Mouse (Mus musculus) liver, embryonic 12.5 days (tissue): Measurements from ENCODE around the gene Cops7a. TPM values are rescaled to one million over a fixed set of nuclear protein-coding genes. Genes with fewer than 3 reads are reported as not detected.
A peak's percentile ranks its signal among the peaks of the same experiment; 100 is the strongest.

ENCODE experiments used
- ATAC-seq: fragments of 200-750 bp; cut with Nextera tagmentation; 2 replicates; pipeline ENCODE4 v1.8.0; 2017; ENCODE audit warnings: moderate number of reproducible peaks, mild to moderate bottlenecking, moderate library complexity
- H3K27ac ChIP-seq: fragments of 300-500 bp; sonication (generic); 2 replicates; pipeline ENCODE4 v1.5.1; 2016; ENCODE audit warnings: mild to moderate bottlenecking
- H3K27me3 ChIP-seq: fragments of 300-500 bp; sonication (generic); replicated peaks from 2 replicates; pipeline ENCODE4 v1.6.1; 2016; ENCODE audit warnings: mild to moderate bottlenecking, moderate library complexity
- H3K36me3 ChIP-seq: fragments of 300-500 bp; sonication (generic); 2 replicates; pipeline ENCODE4 v1.6.1; 2016; ENCODE audit warnings: mild to moderate bottlenecking, moderate library complexity
- H3K4me1 ChIP-seq: fragments of 300-500 bp; sonication (generic); 2 replicates; pipeline ENCODE4 v1.6.1; 2016
- H3K4me2 ChIP-seq: fragments of 300-500 bp; sonication (generic); 2 replicates; pipeline ENCODE4 v1.6.1; 2016; ENCODE audit warnings: mild to moderate bottlenecking, moderate library complexity
- H3K4me3 ChIP-seq: fragments of 300-500 bp; sonication (generic); 2 replicates; pipeline ENCODE4 v1.5.1; 2016; ENCODE audit warnings: mild to moderate bottlenecking, moderate library complexity
- H3K9ac ChIP-seq: fragments of 300-500 bp; sonication (generic); 2 replicates; pipeline ENCODE4 v1.6.1; 2016; ENCODE audit warnings: mild to moderate bottlenecking, moderate library complexity
- H3K9me3 ChIP-seq: fragments of 300-500 bp; sonication (generic); replicated peaks from 2 replicates; pipeline ENCODE4 v1.6.1; 2016; ENCODE audit warnings: mild to moderate bottlenecking, moderate library complexity
- WGBS: fragments of 180-500 bp; shearing (Covaris S2); methylation state at CpG from one replicate; pipeline ENCODE4 v1.1.7; 2016; ENCODE audit not compliant: insufficient replicate concordance; 5-methylcytosine and 5-hydroxymethylcytosine counted together
- polyA plus RNA-seq: library from polyadenylated mRNA; unstranded; fragments of >200 nt; fragmentation: Nextera tagmentation; extraction: Ambion mirVana; gene quantifications from 2 replicates; pipeline ENCODE4 v1.2.1, GENCODE M21; 2016

Cops7a gene
- polyA plus RNA-seq, 1 experiment from 2014 or later = 88.7 TPM

DNA sequence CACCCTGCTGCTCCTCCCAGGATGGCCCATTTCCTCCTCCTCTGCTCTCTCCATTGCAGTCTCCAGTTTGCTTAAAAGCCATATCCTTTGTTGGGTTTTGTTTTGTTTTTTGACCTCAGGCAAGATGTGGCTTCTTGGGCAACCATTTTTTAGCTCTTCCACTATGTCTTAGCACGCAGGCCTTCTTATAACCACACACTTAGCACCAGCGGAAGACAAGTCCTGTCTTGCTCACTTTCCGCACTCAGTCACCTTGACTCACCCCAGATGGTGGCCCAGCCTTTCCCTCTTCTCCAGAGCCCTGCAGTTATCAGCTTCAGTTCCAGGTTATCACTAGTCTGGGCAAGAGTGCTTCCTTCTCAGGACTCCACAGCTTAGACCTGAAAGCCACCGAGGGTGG lies 10.1 kb downstream of the Cops7a start:
- no peak overlapping the region for H3K9ac ChIP-seq
- no peak overlapping the region for H3K4me2 ChIP-seq
- no peaks in the 10 kb centered on the region for H3K4me1 ChIP-seq
- H3K36me3 ChIP-seq = peaks cover 58% of the 10 kb centered on the region
- H3K27me3 ChIP-seq = no peaks in the 10 kb centered on the region
- no peak overlapping the region for H3K4me3 ChIP-seq
- H3K9me3 ChIP-seq = peaks cover 15% of the 10 kb centered on the region; the same call in 1 of the 2 replicates
- no peak for ATAC-seq
- WGBS = 76% methylated on average over 4 of the region's 4 CpGs
- no peak overlapping the region for H3K27ac ChIP-seq

GRCm38 (mm10) chr6:124953991-124954715 lies 11.2 kb downstream of the Cops7a start:
- no peaks in the 10 kb centered on the region for H3K4me1 ChIP-seq
- no peak overlapping the region for H3K4me2 ChIP-seq
- 64% methylated on average over 2 of the region's 2 CpGs for WGBS
- no peak overlapping the region for H3K9ac ChIP-seq
- no peak overlapping the region for H3K4me3 ChIP-seq
- H3K36me3 ChIP-seq = peaks cover 48% of the 10 kb centered on the region
- no peak overlapping the region for H3K27ac ChIP-seq
- peaks cover 15% of the 10 kb centered on the region; the same call in 1 of the 2 replicates for H3K9me3 ChIP-seq
- no peak for ATAC-seq
- H3K27me3 ChIP-seq = no peaks in the 10 kb centered on the region

DNA sequence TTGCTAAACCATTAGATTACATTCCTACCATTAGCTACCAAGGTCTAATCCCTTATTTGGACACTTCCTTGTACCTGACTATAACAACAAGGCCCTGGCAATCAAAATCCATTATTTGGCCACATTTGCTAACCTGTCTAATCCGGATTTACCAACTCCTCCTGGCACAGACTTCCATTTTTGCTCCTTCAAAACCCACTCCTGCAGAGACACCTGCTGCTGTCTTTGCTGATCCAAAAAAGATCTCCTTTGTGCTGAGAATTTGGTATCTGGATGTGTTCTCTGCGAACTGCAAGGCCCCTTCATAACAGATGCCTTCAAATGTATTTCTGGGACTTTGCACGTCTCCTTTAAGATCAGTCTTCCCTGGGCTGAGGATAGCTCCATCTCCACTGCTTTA lies 21.8 kb downstream of the Cops7a start:
- Histone ChIP-seq H3K4me3 (no peak overlapping the region), H3K27ac (no peak overlapping the region), H3K4me1 (no peaks in the 10 kb centered on the region), H3K9me3 (no peaks in the 10 kb centered on the region), H3K9ac (no peak overlapping the region), H3K4me2 (no peak overlapping the region), H3K27me3 (0 out of 2 replicates have a peak, but pooled peaks cover 5% of the 10 kb centered on the region), H3K36me3 (peaks cover 10% of the 10 kb centered on the region)
- 77% methylated on average over 3 of the region's 3 CpGs for WGBS
- no peak for ATAC-seq

DNA sequence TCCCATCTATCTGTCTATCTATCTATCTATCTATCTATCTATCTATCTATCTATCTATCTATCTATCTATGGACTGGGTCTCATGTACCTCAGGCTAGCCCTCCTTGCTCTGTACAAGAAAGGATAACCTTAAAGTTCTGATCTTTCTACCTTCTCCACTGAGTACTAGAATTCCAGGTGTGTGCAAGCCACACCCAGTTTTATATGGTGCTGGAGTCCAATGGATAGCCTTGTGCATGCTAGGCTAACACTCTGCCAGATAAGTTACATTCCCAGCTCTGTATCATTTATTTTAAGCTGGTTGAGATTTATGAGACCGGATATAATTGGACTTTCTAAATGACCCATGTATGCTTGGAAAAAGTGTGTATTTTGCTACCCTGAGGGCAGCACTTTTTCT lies 23.7 kb downstream of the Cops7a start:
- no peak overlapping the region for H3K4me3 ChIP-seq
- WGBS = 77% methylated on average over 1 of the region's 1 CpGs
- H3K4me1 ChIP-seq = no peaks in the 10 kb centered on the region
- 0 out of 2 replicates have a peak, but pooled peaks cover 5% of the 10 kb centered on the region for H3K27me3 ChIP-seq
- H3K4me2 ChIP-seq = no peak overlapping the region
- H3K27ac ChIP-seq = no peak overlapping the region
- no peak for ATAC-seq
- no peak overlapping the region for H3K9ac ChIP-seq
- peaks cover 25% of the 10 kb centered on the region for H3K36me3 ChIP-seq
- H3K9me3 ChIP-seq = no peaks in the 10 kb centered on the region

DNA sequence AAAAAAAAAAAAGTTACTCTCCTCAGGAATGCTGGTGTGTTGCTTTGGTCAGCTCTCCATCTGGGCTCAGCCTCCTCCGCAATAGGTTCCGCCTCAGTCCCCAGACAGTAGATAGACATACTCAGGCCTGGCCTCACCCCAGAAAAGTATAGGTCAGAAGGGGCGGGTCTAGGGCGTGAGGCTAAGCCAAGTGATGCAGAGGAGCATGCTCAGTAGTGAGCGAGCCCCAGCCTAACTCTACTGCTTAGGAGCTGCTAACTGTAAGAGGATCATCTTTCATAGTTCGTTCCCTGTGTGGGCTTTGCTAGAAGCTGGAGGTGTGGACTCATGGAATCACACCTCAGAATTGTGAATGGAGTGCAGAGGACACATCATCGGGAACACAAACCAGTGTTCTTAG lies 26.8 kb downstream of the Cops7a start:
- Histone ChIP-seq H3K9me3 (no peaks in the 10 kb centered on the region), H3K36me3 (peaks cover 56% of the 10 kb centered on the region), H3K4me1 (0 out of 2 replicates have a peak, but pooled peaks cover 16% of the 10 kb centered on the region), H3K4me2 (no peak overlapping the region), H3K27me3 (0 out of 2 replicates have a peak, but pooled peaks cover 4% of the 10 kb centered on the region), H3K27ac (no peak overlapping the region), H3K4me3 (no peak overlapping the region), H3K9ac (no peak overlapping the region)
- ATAC-seq = no peak
- 81% methylated on average over 7 of the region's 7 CpGs for WGBS

- no peaks in the 10 kb centered on the region for H3K27me3 ChIP-seq
- WGBS = 72% methylated on average over 2 of the region's 2 CpGs
- H3K9me3 ChIP-seq = no peaks in the 10 kb centered on the region
- no peak overlapping the region for H3K4me3 ChIP-seq
- H3K27ac ChIP-seq = no peak overlapping the region
- no peak for ATAC-seq
- peaks cover 22% of the 10 kb centered on the region for H3K4me1 ChIP-seq
- peaks cover 65% of the 10 kb centered on the region for H3K36me3 ChIP-seq
- no peak overlapping the region for H3K9ac ChIP-seq
- no peak overlapping the region for H3K4me2 ChIP-seq
These were observed 27.8 kb downstream of the Cops7a start for GRCm38 (mm10) chr6:124937493-124937892.

DNA sequence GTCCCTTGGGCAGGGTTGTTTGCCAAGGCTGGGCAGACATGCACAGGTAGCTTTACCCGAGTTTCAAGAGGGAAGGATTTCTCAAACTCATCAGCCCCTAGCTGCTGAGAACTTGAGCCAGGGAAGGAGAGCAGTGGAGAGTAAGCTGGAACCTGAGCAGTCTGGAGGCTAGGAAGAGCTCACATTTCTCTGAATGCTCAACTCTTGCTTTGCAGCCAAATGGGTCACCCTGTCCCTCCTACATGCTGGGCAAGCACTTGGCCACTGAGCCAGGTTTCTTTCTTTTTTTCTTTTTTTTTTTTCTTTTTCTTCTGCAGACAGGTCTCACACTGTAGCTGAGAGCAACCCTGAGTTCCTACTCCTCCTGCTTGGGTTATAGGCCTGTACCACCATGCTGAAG lies 28.7 kb downstream of the Cops7a start:
- Histone ChIP-seq H3K9me3 (no peaks in the 10 kb centered on the region), H3K9ac (no peak overlapping the region), H3K4me2 (no peak overlapping the region), H3K36me3 (peaks cover 65% of the 10 kb centered on the region), H3K4me3 (no peak overlapping the region), H3K27ac (no peak overlapping the region), H3K4me1 (peaks cover 30% of the 10 kb centered on the region), H3K27me3 (no peaks in the 10 kb centered on the region)
- ATAC-seq = no peak
- WGBS = 68% methylated on average over 1 of the region's 1 CpGs

DNA sequence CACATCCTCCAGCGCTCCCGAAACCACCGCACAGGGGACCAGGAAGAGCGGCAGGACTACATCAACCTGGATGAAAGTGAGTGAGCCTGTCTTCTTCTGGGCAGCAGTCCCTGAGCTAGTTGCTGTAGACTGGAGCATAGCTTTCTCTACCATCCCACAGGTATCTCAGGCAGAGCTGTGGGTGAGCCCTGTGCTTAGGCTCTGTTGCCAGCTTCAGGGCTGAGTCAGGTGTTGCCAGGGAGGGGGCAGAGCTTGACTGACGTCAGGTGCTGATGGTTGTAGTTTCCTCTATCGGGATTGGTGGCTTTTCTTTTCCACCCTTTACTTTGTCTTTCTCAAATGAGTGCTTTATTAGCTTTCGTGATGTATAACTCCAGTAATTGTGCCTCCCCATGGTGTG lies 30.7 kb downstream of the Cops7a start:
- Histone ChIP-seq H3K4me1 (peaks cover 36% of the 10 kb centered on the region), H3K27me3 (no peaks in the 10 kb centered on the region), H3K9me3 (no peaks in the 10 kb centered on the region), H3K27ac (no peak overlapping the region), H3K4me3 (no peak overlapping the region), H3K9ac (no peak overlapping the region), H3K4me2 (no peak overlapping the region), H3K36me3 (peaks cover 64% of the 10 kb centered on the region)
- ATAC-seq = no peak
- WGBS = 81% methylated on average over 7 of the region's 7 CpGs

GRCm38 (mm10) chr6:124933127-124933526 lies 32.2 kb downstream of the Cops7a start:
- Histone ChIP-seq H3K4me3 (no peak overlapping the region), H3K9ac (no peak overlapping the region), H3K9me3 (no peaks in the 10 kb centered on the region), H3K27ac (no peak overlapping the region), H3K36me3 (peaks cover 53% of the 10 kb centered on the region), H3K27me3 (no peaks in the 10 kb centered on the region), H3K4me1 (peaks cover 36% of the 10 kb centered on the region), H3K4me2 (peak overlapping the region; percentile 86; the same call in 1 of the 2 replicates)
- no peak for ATAC-seq
- 78% methylated on average over 3 of the region's 3 CpGs for WGBS

DNA sequence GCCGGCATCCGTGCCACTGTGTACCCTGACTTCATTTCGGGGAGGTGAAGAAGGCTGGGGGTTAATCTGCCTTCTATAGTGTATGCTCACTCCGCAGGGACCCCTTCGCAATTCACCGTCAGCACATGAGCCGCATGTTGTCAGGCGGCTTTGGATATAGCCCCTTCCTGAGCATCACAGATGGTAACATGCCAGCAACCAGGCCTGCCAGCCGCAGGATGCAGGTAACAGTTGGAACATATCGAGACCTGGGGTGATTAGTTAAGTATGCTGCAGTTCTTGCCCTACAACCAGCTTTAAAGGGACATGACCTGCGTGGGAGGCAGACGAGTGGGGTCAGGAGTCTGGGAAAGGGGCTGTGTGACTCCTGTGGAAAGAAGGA lies 33.0 kb downstream of the Cops7a start:
- ATAC-seq = no peak
- Histone ChIP-seq H3K4me1 (peaks cover 36% of the 10 kb centered on the region), H3K36me3 (peaks cover 44% of the 10 kb centered on the region), H3K27ac (peak overlapping the region; percentile 91), H3K4me3 (peak overlapping the region; percentile 96), H3K9me3 (no peaks in the 10 kb centered on the region), H3K9ac (peak overlapping the region; percentile 97), H3K27me3 (no peaks in the 10 kb centered on the region), H3K4me2 (peak overlapping the region; percentile 86)
- WGBS = 56% methylated on average over 12 of the region's 12 CpGs

DNA sequence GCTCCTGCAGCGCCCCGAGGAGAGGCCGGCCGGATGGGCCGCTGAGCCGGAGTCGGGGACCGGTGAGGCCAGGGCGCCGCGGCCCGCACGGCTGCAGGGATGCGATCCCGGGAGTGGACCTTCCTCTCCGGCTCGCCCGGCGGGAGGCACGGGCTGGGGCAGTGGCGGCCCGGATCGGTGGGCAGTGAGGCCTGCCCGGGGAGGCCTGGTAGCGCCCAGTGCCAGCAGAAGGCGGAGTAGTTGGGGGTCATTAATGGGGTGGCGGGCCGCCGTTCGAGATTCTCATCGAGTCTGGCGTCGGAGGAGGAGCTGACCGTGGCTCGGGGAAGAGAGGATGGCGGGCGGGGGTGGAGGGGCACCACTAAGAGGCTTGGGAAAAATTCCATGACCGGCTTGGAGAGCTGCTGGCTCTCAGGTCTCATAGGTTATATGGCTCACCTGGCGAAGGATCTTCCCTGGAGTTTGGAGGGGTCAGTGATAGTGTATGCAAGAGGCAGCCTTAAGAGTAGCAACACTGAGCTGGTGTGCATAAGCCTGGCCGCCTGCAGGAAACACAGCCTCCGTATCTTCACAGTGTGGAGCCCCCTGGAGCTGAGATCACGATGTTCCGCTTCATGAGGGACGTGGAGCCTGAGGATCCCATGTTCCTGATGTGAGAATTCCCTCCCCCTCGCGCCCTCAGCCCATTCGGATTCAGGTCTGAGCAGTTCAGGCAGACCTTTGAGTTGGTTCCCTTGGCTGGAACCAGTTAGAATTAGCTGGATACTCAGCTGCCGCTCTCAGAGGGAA lies 33.6 kb downstream of the Cops7a start:
- Histone ChIP-seq H3K4me1 (peaks cover 36% of the 10 kb centered on the region), H3K9ac (peak overlapping the region; percentile 97), H3K27me3 (no peaks in the 10 kb centered on the region), H3K27ac (peak overlapping the region; percentile 91), H3K4me2 (peak overlapping the region; percentile 86), H3K9me3 (no peaks in the 10 kb centered on the region), H3K36me3 (peaks cover 41% of the 10 kb centered on the region), H3K4me3 (peak overlapping the region; percentile 96)
- 2% methylated on average over 48 of the region's 48 CpGs for WGBS
- ATAC-seq = no peak; the same call in 1 of the 2 replicates
